Mouse (Mus musculus) MEL (cell line): ENCODE results near the gene Skap2. TPM values are rescaled to one million over a fixed set of nuclear protein-coding genes. Genes with fewer than 3 reads are reported as not detected.

ENCODE experiments used
- DNase-seq: peaks from one replicate; pipeline ENCODE4 v3.0.0; 2011; ENCODE audit warnings: low read depth, low spot score
- H3K27ac ChIP-seq: 2 replicates; pipeline ENCODE4 v1.5.1; 2012; ENCODE audit warnings: low read depth, mild to moderate bottlenecking, control low read depth, low read length, moderate library complexity; ENCODE audit not compliant: control insufficient read depth
- H3K27me3 ChIP-seq, 2 experiments: fragments of 150-350 bp in 1 of 2; sonication (generic) in 1 of 2; 2 replicates each; pipeline ENCODE4 v1.6.1; 2012; ENCODE audit warnings: low read length in 2 of 2, mild to moderate bottlenecking in 2 of 2, improper control_type of control experiment in 1 of 2, moderate library complexity in 1 of 2; ENCODE audit not compliant: insufficient read depth in 2 of 2, control insufficient read depth in 1 of 2
- H3K36me3 ChIP-seq, 2 experiments: 2 replicates each; pipeline ENCODE4 v1.6.1; 2012 to 2014; ENCODE audit warnings: low read length in 2 of 2, improper control_type of control experiment in 1 of 2, inconsistent platforms in 1 of 2, mild to moderate bottlenecking in 1 of 2; ENCODE audit not compliant: insufficient read depth in 2 of 2, control insufficient read depth in 1 of 2
- H3K4me1 ChIP-seq, 2 experiments: fragments of 150-350 bp in 1 of 2; sonication (generic) in 1 of 2; 2 replicates each; pipeline ENCODE4 v1.6.1; 2012; ENCODE audit warnings: low read length in 2 of 2, improper control_type of control experiment in 1 of 2, mild to moderate bottlenecking in 1 of 2; ENCODE audit not compliant: insufficient read depth in 2 of 2, control insufficient read depth in 1 of 2
- H3K4me3 ChIP-seq, 2 experiments: fragments of 150-350 bp in 1 of 2; sonication (generic) in 1 of 2; 2 replicates each; pipeline ENCODE4 v1.5.1; 2012; ENCODE audit warnings: low read depth in 2 of 2, low read length in 2 of 2, mild to moderate bottlenecking in 2 of 2, moderate library complexity in 2 of 2, control low read depth in 1 of 2, improper control_type of control experiment in 1 of 2; ENCODE audit not compliant: control insufficient read depth in 1 of 2, insufficient read depth in 1 of 2
- H3K79me2 ChIP-seq: 2 replicates; pipeline ENCODE4 v1.6.1; 2012; ENCODE audit warnings: mild to moderate bottlenecking, low read length, moderate library complexity; ENCODE audit not compliant: control insufficient read depth, poor library complexity, insufficient read depth
- H3K9ac ChIP-seq: 2 replicates; pipeline ENCODE4 v1.6.1; 2012; ENCODE audit warnings: low read depth, mild to moderate bottlenecking, control low read depth, low read length, moderate library complexity; ENCODE audit not compliant: control insufficient read depth, poor library complexity, severe bottlenecking
- H3K9me3 ChIP-seq: fragments of 150-350 bp; sonication (generic); replicated peaks from 2 replicates; pipeline ENCODE4 v1.6.1; 2012; ENCODE audit warnings: mild to moderate bottlenecking, low read length, improper control_type of control experiment, moderate library complexity; ENCODE audit not compliant: insufficient read depth
- BHLHE40 ChIP-seq: IDR thresholded peaks from 2 replicates; pipeline ENCODE4 v1.6.1; 2012; ENCODE audit warnings: low read depth, mild to moderate bottlenecking, inconsistent platforms, low read length, improper control_type of control experiment, borderline replicate concordance
- CHD1 ChIP-seq: IDR thresholded peaks from 2 replicates; pipeline ENCODE4 v1.6.1; 2012; ENCODE audit warnings: low read depth, mild to moderate bottlenecking, inconsistent platforms, low read length, improper control_type of control experiment
- CHD2 ChIP-seq: IDR thresholded peaks from 2 replicates; pipeline ENCODE4 v1.6.1; 2011; ENCODE audit warnings: low read length, improper control_type of control experiment
- EP300 ChIP-seq, 2 experiments: IDR thresholded peaks; 2 replicates each; pipeline ENCODE4 v1.6.1; 2011; ENCODE audit warnings: improper control_type of control experiment in 2 of 2, low read length in 2 of 2, low read depth in 1 of 2, mild to moderate bottlenecking in 1 of 2
- GABPA ChIP-seq: IDR thresholded peaks from 2 replicates; pipeline ENCODE4 v1.6.1; 2012; ENCODE audit warnings: low read depth, mild to moderate bottlenecking, inconsistent platforms, low read length, improper control_type of control experiment, moderate library complexity
- GATA1 ChIP-seq: IDR thresholded peaks from 2 replicates; pipeline ENCODE4 v1.6.1; 2011; ENCODE audit warnings: low read depth, low read length, improper control_type of control experiment
- HCFC1 ChIP-seq: IDR thresholded peaks from 2 replicates; pipeline ENCODE4 v1.6.1; 2012; ENCODE audit warnings: low read depth, mild to moderate bottlenecking, inconsistent platforms, low read length, improper control_type of control experiment, moderate library complexity
- MAFK ChIP-seq: IDR thresholded peaks from 2 replicates; pipeline ENCODE4 v1.6.1; 2011; ENCODE audit warnings: low read depth, mild to moderate bottlenecking, low read length, improper control_type of control experiment, borderline replicate concordance
- MAX ChIP-seq: IDR thresholded peaks from 2 replicates; pipeline ENCODE4 v1.6.1; 2011; ENCODE audit warnings: low read length, improper control_type of control experiment
- MAZ ChIP-seq: IDR thresholded peaks from 2 replicates; pipeline ENCODE4 v1.6.1; 2012; ENCODE audit warnings: low read depth, mild to moderate bottlenecking, inconsistent platforms, low read length, improper control_type of control experiment
- MEF2A ChIP-seq: IDR thresholded peaks from 2 replicates; pipeline ENCODE4 v1.6.1; 2014; ENCODE audit warnings: low read depth, mild to moderate bottlenecking, inconsistent platforms, low read length, improper control_type of control experiment; ENCODE audit not compliant: poor library complexity, insufficient replicate concordance, severe bottlenecking; ENCODE audit errors: extremely low read depth
- MYB ChIP-seq: IDR thresholded peaks from 2 replicates; pipeline ENCODE4 v1.6.1; 2011; ENCODE audit warnings: mild to moderate bottlenecking, low read depth, low read length, improper control_type of control experiment
- NRF1 ChIP-seq: IDR thresholded peaks from 2 replicates; pipeline ENCODE4 v1.6.1; 2014; ENCODE audit warnings: low read depth, mild to moderate bottlenecking, inconsistent platforms, low read length, improper control_type of control experiment, moderate library complexity; ENCODE audit not compliant: poor library complexity, insufficient read depth, severe bottlenecking
- POLR2A ChIP-seq, 2 experiments: IDR thresholded peaks; 2 replicates each; pipeline ENCODE4 v1.6.1; 2011 to 2012; ENCODE audit warnings: low read length in 2 of 2, mild to moderate bottlenecking in 2 of 2, control low read depth in 1 of 2, improper control_type of control experiment in 1 of 2, low read depth in 1 of 2, moderate library complexity in 1 of 2; ENCODE audit not compliant: control insufficient read depth in 1 of 2, insufficient read depth in 1 of 2, poor library complexity in 1 of 2
- POLR2AphosphoS2 ChIP-seq: IDR thresholded peaks from 2 replicates; pipeline ENCODE4 v1.6.1; 2011; ENCODE audit warnings: low read length, improper control_type of control experiment
- RCOR1 ChIP-seq: IDR thresholded peaks from 2 replicates; pipeline ENCODE4 v1.6.1; 2012; ENCODE audit warnings: low read depth, mild to moderate bottlenecking, inconsistent platforms, low read length, improper control_type of control experiment
- SIN3A ChIP-seq: IDR thresholded peaks from 2 replicates; pipeline ENCODE4 v1.6.1; 2012; ENCODE audit warnings: low read length, improper control_type of control experiment, inconsistent platforms
- SMC3 ChIP-seq: IDR thresholded peaks from 2 replicates; pipeline ENCODE4 v1.6.1; 2011; ENCODE audit warnings: low read depth, low read length, improper control_type of control experiment
- TAL1 ChIP-seq: IDR thresholded peaks from 2 replicates; pipeline ENCODE4 v1.6.1; 2012; ENCODE audit warnings: mild to moderate bottlenecking, inconsistent platforms, low read length, moderate library complexity, mixed read lengths
- UBTF ChIP-seq: IDR thresholded peaks from 2 replicates; pipeline ENCODE4 v1.6.1; 2012; ENCODE audit warnings: low read depth, mild to moderate bottlenecking, inconsistent platforms, low read length, improper control_type of control experiment, moderate library complexity, borderline replicate concordance; ENCODE audit not compliant: insufficient read depth
- USF1 ChIP-seq: IDR thresholded peaks from 2 replicates; pipeline ENCODE4 v1.6.1; 2014; ENCODE audit warnings: low read depth, mild to moderate bottlenecking, inconsistent platforms, low read length, improper control_type of control experiment, moderate library complexity
- USF2 ChIP-seq, 2 experiments: IDR thresholded peaks; 2 replicates each; pipeline ENCODE4 v1.6.1; 2011 to 2012; ENCODE audit warnings: improper control_type of control experiment in 2 of 2, low read length in 2 of 2, borderline replicate concordance in 1 of 2, inconsistent platforms in 1 of 2, low read depth in 1 of 2, mild to moderate bottlenecking in 1 of 2; ENCODE audit not compliant: insufficient read depth in 1 of 2
- ZKSCAN1 ChIP-seq: IDR thresholded peaks from 2 replicates; pipeline ENCODE4 v1.6.1; 2012; ENCODE audit warnings: low read depth, mild to moderate bottlenecking, inconsistent platforms, low read length, improper control_type of control experiment, moderate library complexity
- ZNF384 ChIP-seq: IDR thresholded peaks from 2 replicates; pipeline ENCODE4 v1.6.1; 2012; ENCODE audit warnings: low read depth, mild to moderate bottlenecking, inconsistent platforms, low read length, improper control_type of control experiment
- polyA plus RNA-seq, 2 experiments: library from polyadenylated mRNA; stranded (reverse) in 1 of 2; unstranded in 1 of 2; fragments of >175 nt in 1 of 2; fragments of >200 nt in 1 of 2; gene quantifications; 2 replicates each; pipeline versions ENCODE4 v1.2.1 to v1.2.4; 2012; ENCODE audit warnings: low replicate concordance in 2 of 2, low read depth in 1 of 2; ENCODE audit not compliant: insufficient read length in 2 of 2, insufficient read depth in 1 of 2, missing spikeins in 1 of 2
- total RNA-seq: library from RNA; depleted of rRNA; stranded (reverse); fragments of 300-350 nt; gene quantifications from 2 replicates; pipeline ENCODE4 v1.2.3, GENCODE M21; 2012

The Skap2 gene
- total and polyA plus RNA-seq, 3 experiments: 17.8 to 31.3 TPM; not detected in 1

DNA sequence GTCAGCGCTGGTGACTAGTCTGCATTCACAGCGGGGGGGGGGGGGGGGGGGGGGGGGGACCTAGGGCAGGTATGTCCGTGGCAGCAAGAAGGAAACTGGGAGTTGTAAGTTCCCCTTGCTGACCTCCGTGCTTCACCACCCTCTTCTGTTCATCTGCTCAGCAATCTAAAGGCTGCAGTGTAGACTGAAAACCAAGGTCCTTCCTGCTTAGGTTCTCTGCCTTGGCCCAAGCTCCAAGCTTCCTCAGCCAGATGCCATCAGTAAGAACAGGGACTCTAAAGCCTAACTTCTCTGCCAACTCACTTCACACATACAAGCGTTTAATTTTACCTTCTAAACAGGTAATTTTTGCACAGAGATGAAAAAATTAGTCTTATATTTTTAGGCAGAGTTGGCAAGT, 10.0 kb upstream of the Skap2 start:
- Histone ChIP-seq H3K36me3 (peaks cover 0 to 9% of the 10 kb centered on the region in 2 experiments; a peak in 2 of 4 replicates), H3K4me3 (no peak overlapping the region), H3K9ac (no peak overlapping the region), H3K4me1 (peaks cover 6 to 7% of the 10 kb centered on the region in 2 experiments; a peak in 3 of 4 replicates), H3K27ac (no peak overlapping the region), H3K9me3 (no peaks in the 10 kb centered on the region), H3K79me2 (no peaks in the 10 kb centered on the region), H3K27me3 (no peaks in the 10 kb centered on the region)
- peak; percentile 12 for DNase-seq
- TF ChIP-seq RCOR1 (no peak), CHD1 (no peak), NRF1 (no peak), SIN3A (no peak), ZKSCAN1 (no peak), CHD2 (no peak), MAFK (no peak), HCFC1 (no peak), USF2 (IDR thresholded peaks at IDR 0.05; ENCODE audit: borderline replicate concordance in 1 of 2, insufficient read depth in 1 of 2, low read depth in 1 of 2, low read length in 2 of 2) (no peak), GATA1 (no peak), MEF2A (no peak), EP300 (IDR thresholded peaks at IDR 0.05; ENCODE audit: low read depth in 1 of 2, low read length in 2 of 2) (no peak), BHLHE40 (no peak), USF1 (no peak), ZNF384 (no peak), GABPA (no peak), MAZ (no peak), POLR2A (IDR thresholded peaks at IDR 0.05; ENCODE audit: control insufficient read depth in 1 of 2, insufficient read depth in 1 of 2, low read depth in 1 of 2, low read length in 2 of 2, poor library complexity in 1 of 2) (no peak), MAX (no peak), POLR2AphosphoS2 (no peak)

DNA sequence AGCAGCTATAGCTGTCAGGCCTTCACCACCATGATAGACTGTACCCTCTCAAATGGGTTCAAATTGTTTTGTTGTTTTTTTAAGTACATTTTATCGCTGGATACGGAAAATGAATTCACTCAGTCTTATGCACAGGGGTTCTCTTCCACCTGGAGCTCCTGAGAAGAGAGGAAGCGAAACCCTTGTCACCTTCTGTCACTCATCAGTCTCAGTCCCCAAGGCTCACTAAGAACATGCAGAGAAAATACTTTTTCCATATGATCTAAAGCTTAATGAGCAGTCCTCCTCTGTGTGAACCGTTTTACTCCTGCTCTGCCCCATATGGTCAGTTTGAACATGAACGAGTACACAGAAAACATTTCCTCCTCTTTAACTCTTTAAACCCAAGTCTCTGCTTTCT, 7.9 kb upstream of the Skap2 start:
- Histone ChIP-seq H3K4me3 (no peak overlapping the region), H3K27ac (no peak overlapping the region), H3K9ac (no peak overlapping the region), H3K9me3 (no peaks in the 10 kb centered on the region), H3K36me3 (peaks cover 0 to 9% of the 10 kb centered on the region in 2 experiments; a peak in 2 of 4 replicates), H3K79me2 (no peaks in the 10 kb centered on the region), H3K4me1 (peaks cover 3 to 6% of the 10 kb centered on the region in 2 experiments; a peak in 3 of 4 replicates), H3K27me3 (no peaks in the 10 kb centered on the region)
- TF ChIP-seq UBTF (no peak), BHLHE40 (no peak), MYB (no peak), TAL1 (no peak), SMC3 (no peak)
- no peak for DNase-seq
